8 mouse cellular contexts compared by ENCODE assay signal in the genomic region with DNA sequence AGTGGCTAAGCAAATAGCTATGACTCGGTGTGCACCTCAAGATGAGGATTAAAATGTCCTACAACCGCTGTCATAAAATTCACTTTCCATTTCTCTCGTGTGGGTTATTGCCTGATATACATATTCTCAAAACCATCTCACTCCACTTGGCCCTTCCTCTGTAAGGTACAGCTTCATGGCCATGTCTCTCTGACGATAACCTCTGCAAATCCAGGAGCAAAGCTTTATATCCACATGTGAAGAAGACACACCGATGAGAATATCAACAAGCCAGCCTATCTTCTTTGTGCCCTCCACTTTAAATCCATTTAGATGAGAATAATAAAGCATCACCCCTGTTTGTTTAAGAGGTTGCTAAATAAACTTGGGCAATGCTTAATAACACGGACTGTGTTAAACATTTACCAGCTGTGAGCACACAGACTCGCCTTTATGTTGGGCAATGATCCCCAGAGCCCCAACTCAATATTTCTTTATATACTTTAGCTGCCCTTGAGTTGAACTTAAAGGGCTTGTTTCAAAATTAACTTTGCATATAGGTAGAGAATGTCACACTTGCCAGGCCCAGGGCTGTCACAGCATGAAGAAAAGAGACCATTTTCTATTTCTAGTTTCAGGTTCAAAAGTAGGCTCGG.
DNase-seq lines count a peak whose midpoint lies in the region; ATAC-seq and TF ChIP-seq lines count a peak whose summit lies in the region.

No protein-coding gene starts in this region.

- no peaks in the 10 kb centered on the region for H3K79me2 ChIP-seq in heart, adult 2 months (replicated peaks; ENCODE audit: control insufficient read depth, insufficient read depth, low read length)

- H3K4me3 ChIP-seq in heart, adult 2 months, result no peak overlapping the region
- no peak overlapping the region for H3K4me3 ChIP-seq in embryonic facial prominence, embryonic 12.5 days
- H3K4me3 ChIP-seq in midbrain, embryonic 14.5 days (replicated peaks; ENCODE audit: low read depth, low read length), result no peak overlapping the region

- WGBS in heart, adult 2 months, result 64% methylated on average over 8 of the region's 8 CpGs
- 58% methylated on average over 8 of the region's 8 CpGs for WGBS in embryonic facial prominence, embryonic 12.5 days
- WGBS in midbrain, embryonic 14.5 days, result 49% methylated on average over 8 of the region's 8 CpGs

- H3K4me2 ChIP-seq in embryonic facial prominence, embryonic 12.5 days (replicated peaks), result no peak overlapping the region
- H3K4me2 ChIP-seq in midbrain, embryonic 14.5 days (ENCODE audit: low read length), result no peak overlapping the region

- DNase-seq in heart, adult 2 months, result no peak
- DNase-seq in heart, postnatal 4 days, result no peak
- peak; percentile 29 for DNase-seq in kidney, postnatal 14 days
- DNase-seq in midbrain, embryonic 14.5 days, result no peak
- no peak for DNase-seq in frontal cortex, adult 2 months (ENCODE audit: extremely low spot score in 1 of 2, low spot score in 1 of 2)
- DNase-seq in ovary, postnatal 14 days (ENCODE audit: low spot score), result no peak
- no peak for DNase-seq in adipocyte (ENCODE audit: low spot score)

- no peak for TF ChIP-seq CTCF in heart, adult 2 months (IDR thresholded peaks at IDR 0.05)

- no peak for ATAC-seq in embryonic facial prominence, embryonic 12.5 days (ENCODE audit: insufficient number of reproducible peaks, insufficient read depth, low FRiP score, low TSS enrichment)
- ATAC-seq in midbrain, embryonic 14.5 days (ENCODE audit: low FRiP score, low TSS enrichment), result no peak

- H3K36me3 ChIP-seq in heart, adult 2 months (ENCODE audit: control insufficient read depth, insufficient read depth, low read length), result peaks cover 6% of the 10 kb centered on the region
- no peaks in the 10 kb centered on the region for H3K36me3 ChIP-seq in embryonic facial prominence, embryonic 12.5 days
- H3K36me3 ChIP-seq in midbrain, embryonic 14.5 days (ENCODE audit: control insufficient read depth, insufficient read depth, low read length), result no peaks in the 10 kb centered on the region

- TF ChIP-seq EP300 in heart, adult 2 months (IDR thresholded peaks at IDR 0.05; ENCODE audit: insufficient read depth, low read depth, low read length), result no peak

- H3K9ac ChIP-seq in heart, adult 2 months (ENCODE audit: low read depth, low read length), result no peak overlapping the region
- H3K9ac ChIP-seq in embryonic facial prominence, embryonic 12.5 days, result no peak overlapping the region
- no peak overlapping the region for H3K9ac ChIP-seq in midbrain, embryonic 14.5 days (replicated peaks; ENCODE audit: low read length)

- no peaks in the 10 kb centered on the region for H3K9me3 ChIP-seq in embryonic facial prominence, embryonic 12.5 days
- H3K9me3 ChIP-seq in midbrain, embryonic 14.5 days (ENCODE audit: control insufficient read depth, low read length), result no peaks in the 10 kb centered on the region

- intact Hi-C loops in heart, adult 2 months (cut with DNase I), result loop anchor here (1.0 to 5.0 kb wide), 3 partner anchors 55 to 372 kb away; no protein-coding TSS in a partner anchor

- peaks cover 1% of the 10 kb centered on the region; the same call in 1 of the 2 replicates for H3K4me1 ChIP-seq in heart, adult 2 months (ENCODE audit: control insufficient read depth, insufficient read depth, low read length)
- peaks cover 30% of the 10 kb centered on the region for H3K4me1 ChIP-seq in embryonic facial prominence, embryonic 12.5 days
- peaks cover 12% of the 10 kb centered on the region for H3K4me1 ChIP-seq in midbrain, embryonic 14.5 days (ENCODE audit: control insufficient read depth, insufficient read depth, low read length)

- H3K27ac ChIP-seq in heart, adult 2 months, result peak overlapping the region; percentile 13
- peak overlapping the region; percentile 65 for H3K27ac ChIP-seq in embryonic facial prominence, embryonic 12.5 days
- H3K27ac ChIP-seq in midbrain, embryonic 14.5 days (replicated peaks; ENCODE audit: low read depth, low read length), result peak overlapping the region; percentile 58

- no peaks in the 10 kb centered on the region for H3K27me3 ChIP-seq in heart, adult 2 months (ENCODE audit: control insufficient read depth, insufficient read depth, low read length)
- no peaks in the 10 kb centered on the region for H3K27me3 ChIP-seq in embryonic facial prominence, embryonic 12.5 days
- H3K27me3 ChIP-seq in midbrain, embryonic 14.5 days (ENCODE audit: control insufficient read depth, insufficient read depth, low read length), result no peaks in the 10 kb centered on the region

- TF ChIP-seq POLR2A in heart, adult 2 months (IDR thresholded peaks at IDR 0.05; ENCODE audit: insufficient read depth, low read depth, low read length), result no peak

Comparison
In these comparisons a context has a peak if more than half of its experiments do, and no peak if none do; other contexts are left out.
1. H3K27ac ChIP-seq: peak in every context shown above with its lines; median percentile 65 in embryonic facial prominence, embryonic 12.5 days; 58 in midbrain, embryonic 14.5 days; 13 in heart, adult 2 months.